Mouse (Mus musculus) T-helper 17 cell (primary cell): ENCODE data around the gene M1ap.

Experiments
- in situ Hi-C, 2 experiments: fragments of 300-600 bp; cut with MboI, MseI; formaldehyde crosslinking; loops; 1 replicate in 1 of 2; 2 replicates in 1 of 2; pipeline ENCODE4 v1.15.1; 2025; ENCODE audit warnings: high pct_unique_total_duplicates in 2 of 2

M1ap gene

GRCm38 (mm10) chr6:82927617-82928016 is 19.1 kb upstream of the M1ap start:
- in situ Hi-C loops: no loop called here

DNA sequence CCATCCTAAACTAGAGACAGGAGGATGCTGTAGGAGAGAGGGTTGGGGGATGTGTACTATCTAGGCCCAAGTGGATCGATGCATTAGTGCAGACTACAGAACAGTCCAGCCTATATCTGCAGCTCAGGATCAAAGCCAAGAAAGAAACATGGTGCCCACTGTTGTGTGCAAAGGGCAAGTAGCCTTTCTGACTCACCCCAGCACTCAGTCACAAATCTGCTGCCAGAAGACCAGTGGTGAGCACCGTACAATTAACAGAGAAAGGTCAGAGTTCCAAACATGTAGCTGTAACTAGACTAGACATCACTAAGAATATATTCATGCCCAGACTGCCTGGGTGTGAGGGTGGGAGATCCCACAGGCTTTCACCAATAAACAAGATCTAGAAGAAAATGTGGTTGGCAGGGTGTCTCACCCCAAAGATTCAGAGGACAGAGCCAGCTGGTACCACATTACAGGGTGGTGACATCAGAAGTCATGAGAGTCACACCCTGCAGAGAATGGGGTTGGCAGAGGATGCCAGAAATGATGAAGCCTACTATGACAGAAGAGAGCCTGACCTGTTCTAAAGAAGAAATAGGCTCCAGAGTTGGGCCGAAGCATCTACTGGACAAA is 12.0 kb upstream of the M1ap start:
- in situ Hi-C loops: no loop called here

- in situ Hi-C loops: no loop called here
Measured at GRCm38 (mm10) chr6:82939167-82939912, 7.4 kb upstream of the M1ap start, which contains the start of gene Sema4f. Gene Sema4f (minus strand): TSS chr6:82939769.

GRCm38 (mm10) chr6:82940765-82941164 is 5.9 kb upstream of the M1ap start:
- in situ Hi-C loops: no loop called here

- in situ Hi-C loops: no loop called here
Measured at GRCm38 (mm10) chr6:82945750-82946149, 952 bp upstream of the M1ap start.

DNA sequence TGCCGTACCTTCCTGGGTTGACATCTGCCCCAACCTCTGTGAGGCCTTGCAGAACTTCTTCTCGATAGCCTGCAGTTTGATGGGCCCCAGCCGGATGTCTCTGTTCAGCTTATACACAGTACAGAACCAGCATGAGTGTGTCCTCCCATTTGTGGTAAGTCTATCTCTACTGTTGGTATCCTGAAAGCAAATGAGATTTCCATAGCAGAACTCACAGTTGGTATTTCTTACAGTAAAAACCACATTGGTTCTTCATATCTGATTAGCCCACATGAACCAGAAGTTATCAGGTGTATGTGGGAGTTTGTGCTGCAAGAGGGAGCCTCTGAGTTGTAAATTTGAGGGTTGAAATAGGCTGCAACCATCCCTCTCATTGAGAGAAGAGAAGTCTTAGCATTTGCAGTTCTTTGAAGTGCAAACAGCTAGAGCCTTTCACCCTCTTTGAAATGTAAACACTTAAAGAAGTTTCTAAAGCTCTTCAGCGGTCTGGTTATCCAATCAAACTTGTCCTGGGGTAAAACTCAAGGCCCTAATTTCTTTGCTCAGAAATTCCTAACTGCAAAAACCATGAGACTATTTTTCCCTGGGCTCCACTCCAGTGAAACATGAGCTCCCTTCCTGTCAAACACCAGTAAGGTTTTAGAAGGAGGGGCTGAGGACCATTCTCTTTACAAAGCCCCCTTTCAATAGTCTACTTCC is 10.0 kb downstream of the M1ap start:
- in situ Hi-C loops: loop anchor here in 1 of 2 experiments (5.0 kb wide), 1 partner anchor 616 kb away; the partner anchor contains the start of gene Stambp

GRCm38 (mm10) chr6:82961664-82962063 is 15.0 kb downstream of the M1ap start:
- in situ Hi-C loops: no loop called here

DNA sequence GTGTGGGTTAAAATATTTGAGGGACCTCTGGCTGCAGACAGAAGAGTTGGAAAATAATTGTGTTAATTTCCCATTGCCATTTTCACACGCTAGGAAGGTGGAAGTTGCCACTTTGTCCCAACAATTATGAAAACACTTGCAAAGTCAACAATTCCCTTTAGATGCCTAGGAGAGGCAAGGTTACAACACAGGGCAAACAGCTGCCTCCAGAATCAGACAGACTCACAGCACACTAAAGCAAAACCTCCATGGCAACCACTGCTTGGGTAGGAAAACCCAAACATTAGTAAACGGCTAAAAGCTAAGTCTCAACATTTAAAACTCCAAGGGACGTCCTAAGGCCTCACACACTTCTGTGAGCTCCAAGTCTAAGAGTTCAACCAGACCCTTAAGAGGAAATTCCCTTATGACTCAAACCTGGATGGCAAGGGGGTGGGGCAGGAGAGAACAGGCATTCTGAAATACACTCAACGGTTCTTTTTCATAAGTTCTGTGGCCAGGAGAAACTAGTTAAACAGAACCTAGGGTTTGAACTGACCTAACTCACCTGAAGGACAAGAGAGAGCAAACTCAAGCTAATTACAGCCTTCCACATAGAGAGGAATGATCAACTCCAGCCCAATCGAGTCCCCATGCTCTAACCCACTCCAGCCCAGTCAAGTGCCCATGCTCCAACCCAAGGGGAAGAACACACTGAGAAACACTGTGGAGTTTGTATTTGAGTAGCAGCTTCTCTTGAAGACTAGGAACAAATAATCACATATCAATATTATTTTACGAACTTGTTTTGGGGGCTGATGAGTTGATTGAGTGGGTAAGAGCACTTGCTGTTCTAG is 22.8 kb downstream of the M1ap start:
- in situ Hi-C loops: loop anchor here (5.0 to 10.0 kb wide), 3 partner anchors 47 to 225 kb away; no protein-coding TSS in a partner anchor

DNA sequence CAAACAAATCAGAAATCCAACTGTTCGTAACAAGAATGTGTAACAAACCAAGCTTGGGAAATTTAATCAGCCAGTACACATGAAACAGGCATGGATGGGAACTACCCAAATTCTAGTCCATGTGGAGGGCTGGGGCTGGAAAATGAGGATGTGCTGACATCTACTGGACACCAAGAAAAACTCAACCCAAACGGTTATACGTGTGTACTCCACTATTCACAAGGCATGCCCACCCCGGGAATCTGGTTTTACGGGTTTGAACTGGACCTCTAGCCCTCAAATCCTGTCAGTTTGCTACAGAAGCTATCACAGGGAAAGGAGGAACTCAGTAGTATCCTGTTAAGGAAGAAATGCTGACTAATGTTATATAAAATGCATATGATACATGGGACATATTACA is 24.3 kb downstream of the M1ap start:
- in situ Hi-C loops: loop anchor here in 1 of 2 experiments (10.0 kb wide), 1 partner anchor 226 kb away; no protein-coding TSS in a partner anchor

GRCm38 (mm10) chr6:82987411-82987971 is 40.8 kb downstream of the M1ap start:
- in situ Hi-C loops: no loop called here

DNA sequence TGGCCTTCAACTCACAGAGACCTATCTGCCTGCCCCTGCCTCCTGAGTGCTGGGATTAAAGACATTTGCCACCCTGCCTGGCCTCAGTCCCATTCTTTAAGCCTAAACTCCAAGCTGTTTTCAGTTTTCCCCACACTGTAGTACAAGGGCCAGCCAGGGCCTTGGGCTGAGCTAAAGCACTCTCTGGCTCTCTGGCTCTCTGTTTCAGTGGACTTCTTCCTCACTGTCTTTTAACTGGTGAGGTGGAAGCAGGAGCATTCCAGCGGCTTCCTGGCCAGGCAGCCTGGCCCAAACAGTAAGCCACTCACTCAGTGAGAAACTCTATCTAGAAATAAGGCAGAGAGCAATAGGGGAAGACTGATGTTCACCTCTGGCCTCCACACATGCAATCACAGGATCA is 47.0 kb downstream of the M1ap start:
- in situ Hi-C loops: loop anchor here in 1 of 2 experiments (5.0 kb wide), 1 partner anchor 109 kb away; the partner anchor contains the start of genes Ccdc142 and Gm42688

DNA sequence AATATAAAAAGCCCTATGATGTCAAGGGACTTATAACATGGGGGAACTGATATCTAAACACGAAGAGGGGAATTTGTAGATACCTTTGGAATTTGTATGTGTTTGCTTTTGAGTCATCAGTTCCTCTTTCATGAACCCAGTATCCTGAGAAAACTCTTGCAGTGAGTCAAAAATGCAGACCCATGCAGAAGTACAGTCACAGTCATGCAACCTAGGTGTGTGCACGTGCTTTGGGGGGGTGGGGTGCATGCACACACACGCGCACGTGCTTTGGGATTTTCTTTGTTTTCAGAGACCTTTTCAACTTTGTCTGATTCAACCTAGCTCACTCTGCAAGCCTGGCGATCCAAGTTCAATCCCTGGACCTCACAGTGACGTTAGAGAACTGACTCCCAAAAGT is 47.7 kb downstream of the M1ap start:
- in situ Hi-C loops: loop anchor here in 1 of 2 experiments (5.0 kb wide), 1 partner anchor 108 kb away; the partner anchor contains the start of genes Ccdc142 and Gm42688

GRCm38 (mm10) chr6:82996740-82997315 is 50.1 kb downstream of the M1ap start:
- in situ Hi-C loops: loop anchor here (5.0 kb wide), 3 partner anchors 105 to 280 kb away; partner anchors contain the start of genes Ccdc142 (in 1 of the 2) and Gm42688 (in 1 of the 2)

DNA sequence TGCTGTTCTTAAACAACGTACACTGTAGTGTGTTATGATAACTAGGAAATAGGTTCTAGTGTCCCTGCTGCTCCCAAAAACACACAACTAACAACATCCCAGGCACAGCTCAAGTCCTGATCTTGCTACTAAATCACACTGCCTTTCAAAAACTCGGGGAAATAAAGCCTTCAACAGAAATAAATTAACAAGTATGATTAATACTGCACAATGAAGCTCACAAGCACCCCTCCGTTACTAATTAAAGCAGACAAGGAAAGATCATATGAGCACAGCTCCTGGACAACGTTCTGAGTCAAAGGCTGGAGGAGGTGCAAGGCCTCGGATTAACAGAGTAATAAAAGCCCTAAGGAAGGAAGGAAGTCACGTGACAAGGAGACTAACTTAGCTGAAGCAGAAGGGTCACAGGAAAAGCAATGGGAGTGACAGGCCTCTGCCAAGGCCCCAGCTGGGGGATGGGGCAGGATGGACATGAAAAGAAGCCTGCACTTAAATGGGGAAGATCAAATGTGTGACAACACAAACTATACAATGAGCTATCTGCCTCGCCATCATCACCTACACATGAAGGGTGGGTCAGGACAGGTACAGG is 50.9 kb downstream of the M1ap start:
- in situ Hi-C loops: loop anchor here (5.0 kb wide), 3 partner anchors 105 to 280 kb away; partner anchors contain the start of genes Ccdc142 (in 1 of the 2) and Gm42688 (in 1 of the 2)

- in situ Hi-C loops: loop anchor here (5.0 kb wide), 3 partner anchors 104 to 279 kb away; partner anchors contain the start of genes Ccdc142 (in 1 of the 2) and Gm42688 (in 1 of the 2)
Measured at GRCm38 (mm10) chr6:82998326-82998725, 51.6 kb downstream of the M1ap start.

- in situ Hi-C loops: loop anchor here (5.0 to 10.0 kb wide), 6 partner anchors 55 to 277 kb away; partner anchors contain the start of genes Aup1 (in 1 of the 2), Ccdc142 (in 1 of the 2), Dqx1 (in 1 of the 2) and Gm42688 (in 1 of the 2)
Measured at GRCm38 (mm10) chr6:82999986-83000385, 53.3 kb downstream of the M1ap start.

DNA sequence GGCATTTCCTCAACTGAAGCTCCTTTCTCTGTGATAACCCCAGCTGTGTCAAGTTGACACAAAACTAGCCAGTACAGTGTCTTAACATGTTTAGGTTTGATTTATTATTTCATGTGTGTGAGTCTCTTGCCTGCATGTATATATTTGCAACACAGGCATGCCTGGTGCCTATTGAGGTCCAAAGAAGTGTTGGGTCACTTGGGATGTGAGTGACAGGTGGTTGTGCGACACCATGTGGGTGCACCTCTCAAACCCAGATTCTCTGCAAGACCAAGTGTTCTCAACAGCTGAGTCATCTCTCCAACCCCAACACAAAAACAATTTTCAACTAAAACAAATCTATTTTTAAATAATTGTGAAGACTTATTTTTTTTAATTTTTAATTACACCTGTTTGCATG is 56.4 kb downstream of the M1ap start:
- in situ Hi-C loops: loop anchor here (5.0 to 10.0 kb wide), 3 partner anchors 52 to 159 kb away; partner anchors contain the start of genes Aup1 (in 1 of the 2), Dqx1 (in 1 of the 2) and Htra2 (in 1 of the 2)

DNA sequence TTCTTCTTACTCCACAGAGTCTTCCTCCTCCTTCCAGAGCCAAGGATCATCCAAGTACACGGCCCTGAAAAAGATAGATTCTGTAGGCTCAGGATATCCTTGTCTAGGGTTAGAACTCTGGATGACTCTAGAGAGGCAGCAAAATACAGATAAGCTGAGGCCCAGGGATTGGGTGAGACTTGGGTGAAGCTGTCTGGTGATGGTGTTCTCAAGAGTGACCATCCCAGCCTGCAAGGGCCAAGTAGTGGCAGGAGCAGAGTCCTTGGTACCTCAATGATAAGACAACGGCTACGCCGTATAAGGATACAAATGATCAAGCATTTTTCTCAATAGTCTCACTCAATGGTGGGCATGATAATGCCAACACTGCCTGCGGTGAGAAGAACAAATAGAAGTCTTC is 57.1 kb downstream of the M1ap start:
- in situ Hi-C loops: loop anchor here (5.0 to 10.0 kb wide), 3 partner anchors 51 to 158 kb away; partner anchors contain the start of genes Aup1 (in 1 of the 2), Dqx1 (in 1 of the 2) and Htra2 (in 1 of the 2)

DNA sequence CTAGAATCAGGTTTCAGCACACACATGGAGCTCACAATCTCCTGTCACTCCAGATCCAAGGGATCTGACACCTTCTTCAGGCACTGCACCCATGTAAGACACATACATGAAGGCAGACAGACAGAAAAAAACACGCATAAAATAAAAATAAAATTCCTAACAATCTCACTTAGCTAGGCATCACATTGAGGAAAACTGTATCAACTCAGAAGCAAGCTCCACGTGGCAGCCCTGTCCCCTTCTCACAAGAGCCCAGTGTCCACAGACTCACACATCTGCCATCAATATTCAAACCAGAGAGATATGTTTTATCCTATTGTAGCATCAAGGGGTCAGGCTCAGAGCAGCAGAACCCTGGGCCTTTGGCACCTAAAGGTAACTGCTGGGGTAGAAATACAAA is 57.6 kb downstream of the M1ap start:
- in situ Hi-C loops: loop anchor here (5.0 to 10.0 kb wide), 3 partner anchors 50 to 158 kb away; partner anchors contain the start of genes Aup1 (in 1 of the 2), Dqx1 (in 1 of the 2) and Htra2 (in 1 of the 2)
